Comparison of ENCODE assay signal across 14 mouse cellular contexts in genomic region chr9:41365251-41365650, GRCm38 (mm10).
A peak's percentile ranks its signal among the peaks of the same experiment; 100 is the strongest.
DNase-seq lines count a peak whose midpoint lies in the region; ATAC-seq and TF ChIP-seq lines count a peak whose summit lies in the region.
"Had no signal": no experiment of that assay in that cellular context is flagged by ENCODE, and none has a peak within 500 bp of the region (broad histone marks: within the 10 kb centered on the region; RNA-seq: fewer than 3 reads in every experiment).

No protein-coding gene starts in this region.

- DNase-seq in Muller cell, postnatal 12 days (ENCODE audit: inconsistent ontology term): peak; percentile 58
- DNase-seq in brain, embryonic 14.5 days (ENCODE audit: low read depth): peak; percentile 60
- DNase-seq in natural killer cell, adult 2 months (ENCODE audit: low spot score in 2 of 2): no peak
- DNase-seq in cerebellum, adult 8-10 months: no peak
- DNase-seq in spleen, adult 18-20 months: no peak
- DNase-seq: cerebellum, adult 11-12 months; heart, postnatal 4 days; kidney, postnatal 14 days; liver, embryonic 13.5 days; right cerebral cortex, postnatal 25 days had no signal

- no peak overlapping the region for H3K4me3 ChIP-seq in hindbrain, embryonic 12.5 days
- no peak overlapping the region for H3K4me3 ChIP-seq in midbrain, embryonic 15.5 days
- H3K4me3 ChIP-seq: left cerebral cortex, adult 2 months; liver, embryonic 13.5 days had no signal

- TF ChIP-seq POLR2A in brain, embryonic 14.5 days (IDR thresholded peaks at IDR 0.05; ENCODE audit: borderline replicate concordance, extremely low read depth, insufficient read depth, insufficient read length, poor library complexity, severe bottlenecking): no peak

- peak overlapping the region; percentile 90 for H3K27ac ChIP-seq in hindbrain, embryonic 12.5 days
- peak overlapping the region; percentile 49; the same call in 1 of the 2 replicates for H3K27ac ChIP-seq in midbrain, embryonic 15.5 days
- H3K27ac ChIP-seq: left cerebral cortex, adult 2 months; liver, embryonic 13.5 days; macrophage had no signal

- H3K4me1 ChIP-seq in hindbrain, embryonic 12.5 days: peaks cover 13% of the 10 kb centered on the region
- H3K4me1 ChIP-seq in midbrain, embryonic 15.5 days: peaks cover 5% of the 10 kb centered on the region
- H3K4me1 ChIP-seq: liver, embryonic 13.5 days had no signal

- peak; percentile 66 for ATAC-seq in hindbrain, embryonic 12.5 days (ENCODE audit: low FRiP score)
- 0 out of 2 replicates have a peak, but pooled peaks have one; percentile 56 for ATAC-seq in midbrain, embryonic 15.5 days (replicated peaks)

- H3K36me3 ChIP-seq in hindbrain, embryonic 12.5 days: no peaks in the 10 kb centered on the region
- H3K36me3 ChIP-seq in midbrain, embryonic 15.5 days (replicated peaks): no peaks in the 10 kb centered on the region
- H3K36me3 ChIP-seq: liver, embryonic 13.5 days had no signal

- no peak overlapping the region for H3K9ac ChIP-seq in hindbrain, embryonic 12.5 days
- no peak overlapping the region for H3K9ac ChIP-seq in midbrain, embryonic 15.5 days
- H3K9ac ChIP-seq: liver, embryonic 13.5 days had no signal

- peak overlapping the region; percentile 13; the same call in 1 of the 2 replicates for H3K4me2 ChIP-seq in hindbrain, embryonic 12.5 days (replicated peaks)
- H3K4me2 ChIP-seq in midbrain, embryonic 15.5 days: no peak overlapping the region
- H3K4me2 ChIP-seq: liver, embryonic 13.5 days had no signal

- 10% methylated on average over 5 of the region's 5 CpGs for WGBS in hindbrain, embryonic 12.5 days
- 7% methylated on average over 5 of the region's 5 CpGs for WGBS in midbrain, embryonic 15.5 days

- no peaks in the 10 kb centered on the region for H3K27me3 ChIP-seq in hindbrain, embryonic 12.5 days
- H3K27me3 ChIP-seq in midbrain, embryonic 15.5 days (replicated peaks): no peaks in the 10 kb centered on the region
- H3K27me3 ChIP-seq: liver, embryonic 13.5 days had no signal

- no peaks in the 10 kb centered on the region for H3K9me3 ChIP-seq in hindbrain, embryonic 12.5 days (replicated peaks)
- H3K9me3 ChIP-seq in midbrain, embryonic 15.5 days: no peaks in the 10 kb centered on the region
- H3K9me3 ChIP-seq: liver, embryonic 13.5 days had no signal

- no peak for TF ChIP-seq CTCF in brain, embryonic 14.5 days (IDR thresholded peaks at IDR 0.05; ENCODE audit: borderline replicate concordance, extremely low read depth, insufficient read depth, insufficient read length)

Comparison
In these comparisons a context has a peak if more than half of its experiments do, and no peak if none do; other contexts are left out.
1. DNase-seq: peak in Muller cell, postnatal 12 days (single experiment) and brain, embryonic 14.5 days (single experiment); none in natural killer cell, adult 2 months (0 of 2), cerebellum, adult 8-10 months (single experiment) and spleen, adult 18-20 months (0 of 2).